Mouse (Mus musculus) adrenal gland, adult (tissue): ENCODE measurements at regions not wholly inside any gene's neighbourhood (a gene's known extent, or its start where the extent isn't known, plus 50 kb on each side); places are given as distances from the start of the nearest gene placed in this dataset.

Experiments used
- DNase-seq, 2 experiments: peaks; one replicate each; pipeline ENCODE4 v3.0.0; 2022 to 2023; ENCODE audit warnings: low spot score in 1 of 2; ENCODE audit not compliant: inconsistent age in 2 of 2

- peak; percentile 69 to 87 for DNase-seq
Measured at GRCm38 (mm10) chr15:84616880-84617279, 52.5 kb upstream of the Prr5 start.

DNA sequence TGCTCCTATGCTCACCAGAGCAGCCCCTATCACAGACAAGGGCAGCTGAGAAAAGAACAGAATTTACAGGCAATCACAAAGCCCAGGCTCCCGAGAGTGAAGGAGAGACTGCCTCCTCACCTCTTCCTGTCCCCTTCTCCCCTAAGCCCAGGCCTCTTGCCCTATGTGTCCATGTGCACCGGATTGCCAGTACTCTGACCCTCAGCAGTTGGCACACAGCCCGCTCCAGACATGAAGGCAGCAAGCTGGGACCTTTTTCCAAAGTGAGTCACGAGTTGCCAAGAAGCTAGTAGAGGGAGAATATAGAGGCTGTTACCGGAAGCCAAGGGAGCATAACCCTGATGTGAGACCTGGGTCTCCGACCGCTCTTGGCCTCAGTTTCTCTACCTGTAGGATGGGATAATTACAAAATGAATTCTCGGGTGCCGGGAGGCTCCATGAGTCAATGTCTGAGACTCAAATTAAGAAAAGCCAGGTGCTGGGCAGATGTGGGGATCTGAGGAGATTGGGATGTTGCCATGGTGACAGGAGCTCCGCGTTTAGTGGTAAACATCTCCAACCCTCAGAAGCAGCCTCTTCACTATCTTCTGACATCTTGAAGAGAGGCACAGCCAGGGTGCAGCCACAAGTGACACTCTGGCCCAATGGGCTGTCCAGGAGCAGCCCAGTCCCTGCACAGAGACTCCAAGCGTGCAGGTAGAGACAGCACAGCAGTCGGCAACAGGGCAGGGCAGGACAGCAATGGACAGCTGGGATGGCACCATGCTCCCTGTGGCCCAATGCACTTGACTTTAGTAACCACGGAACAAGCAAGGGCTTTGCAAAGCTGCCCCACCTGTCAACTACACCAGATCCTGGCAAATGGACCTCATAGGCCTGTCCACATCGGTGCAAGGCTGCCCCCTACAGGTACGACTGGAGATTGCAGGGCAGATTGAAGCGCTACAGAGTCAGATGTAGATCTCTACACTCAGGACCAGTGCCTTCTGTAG is 55.6 kb upstream of the Prr5 start:
- DNase-seq: peak; percentile 83 to 97

- DNase-seq: peak in 1 of 2 experiments; percentile 24
Measured at GRCm38 (mm10) chr15:84612961-84613360, 55.3 kb upstream of the Rtl6 start.

DNA sequence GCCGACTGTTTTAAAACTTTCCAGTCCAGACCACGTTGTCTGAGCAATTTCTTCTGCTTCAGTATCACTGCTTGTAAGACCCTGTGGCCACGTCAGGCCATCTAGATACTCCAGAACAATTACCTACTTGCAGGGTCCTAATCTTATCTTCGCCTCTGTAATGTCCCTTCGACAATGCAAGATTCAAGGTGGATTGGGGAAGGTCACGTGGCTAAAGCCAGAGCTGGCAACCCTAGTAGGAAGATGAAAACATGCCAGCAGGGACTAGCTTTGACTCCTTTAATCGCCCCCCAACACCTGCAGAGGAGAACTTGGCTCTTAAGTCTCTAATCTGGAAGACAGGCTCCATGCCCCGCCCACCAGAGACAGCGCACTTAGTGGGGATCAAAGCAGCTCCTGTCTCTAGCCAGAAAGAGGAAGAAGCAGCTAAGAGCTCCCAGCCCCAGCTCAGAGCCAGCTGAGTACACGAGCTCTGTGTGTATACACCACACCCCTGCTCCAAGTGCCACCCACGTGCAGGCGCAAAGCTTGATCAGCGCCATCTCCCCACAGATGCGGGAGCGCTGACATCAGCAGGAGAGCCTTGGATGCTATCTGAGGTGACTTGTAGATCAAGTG is 52.3 kb upstream of the Rtl6 start:
- peak in 1 of 2 experiments; percentile 27 for DNase-seq

GRCm38 (mm10) chr15:84609063-84609462 is 51.4 kb upstream of the Rtl6 start:
- no peak for DNase-seq
